Mouse (Mus musculus) intestine, postnatal 0 days (tissue): ENCODE measurements around the gene Ulk3. TPM values are rescaled to one million over a fixed set of nuclear protein-coding genes. Genes with fewer than 3 reads are reported as not detected.

Experiments
- ATAC-seq: fragments of 200-750 bp; cut with Nextera tagmentation; 2 replicates; pipeline ENCODE4 v1.8.0; 2017; ENCODE audit warnings: mild to moderate bottlenecking, moderate TSS enrichment, moderate library complexity
- H3K27ac ChIP-seq: fragments of 300-500 bp; sonication (generic); 2 replicates; pipeline ENCODE4 v1.5.1; 2014; ENCODE audit warnings: mild to moderate bottlenecking, low read depth, low read length, moderate library complexity
- H3K27me3 ChIP-seq: fragments of 300-500 bp; sonication (generic); replicated peaks from 2 replicates; pipeline ENCODE4 v1.6.1; 2014; ENCODE audit warnings: low read length, mixed read lengths; ENCODE audit not compliant: control insufficient read depth, insufficient read depth
- H3K36me3 ChIP-seq: fragments of 300-500 bp; sonication (generic); 2 replicates; pipeline ENCODE4 v1.6.1; 2014; ENCODE audit warnings: mild to moderate bottlenecking, moderate library complexity; ENCODE audit not compliant: control insufficient read depth, insufficient read depth
- H3K4me1 ChIP-seq: fragments of 300-500 bp; sonication (generic); replicated peaks from 2 replicates; pipeline ENCODE4 v1.6.1; 2014; ENCODE audit warnings: antibody characterized with exemption, low read length, mixed read lengths; ENCODE audit not compliant: control insufficient read depth, insufficient read depth
- H3K4me2 ChIP-seq: fragments of 300-500 bp; sonication (generic); replicated peaks from 2 replicates; pipeline ENCODE4 v1.6.1; 2014; ENCODE audit warnings: low read depth, mild to moderate bottlenecking, moderate library complexity
- H3K4me3 ChIP-seq: fragments of 300-500 bp; sonication (generic); 2 replicates; pipeline ENCODE4 v1.5.1; 2014; ENCODE audit warnings: low read depth, low read length
- H3K9ac ChIP-seq: fragments of 300-500 bp; sonication (generic); 2 replicates; pipeline ENCODE4 v1.6.1; 2014; ENCODE audit warnings: mild to moderate bottlenecking, low read depth, low read length
- H3K9me3 ChIP-seq: fragments of 300-500 bp; sonication (generic); 2 replicates; pipeline ENCODE4 v1.6.1; 2016; ENCODE audit warnings: mixed run types; ENCODE audit not compliant: control insufficient read depth
- CTCF ChIP-seq: sonication (generic); IDR thresholded peaks from 2 replicates; pipeline ENCODE4 v1.5.1; 2016; ENCODE audit warnings: low read depth, mild to moderate bottlenecking, control low read depth, antibody characterized with exemption, moderate library complexity
- WGBS: fragments of 180-500 bp; shearing (Covaris S2); extraction: QIAGEN DNeasy Blood & Tissue Kit; methylation state at CpG from one replicate; pipeline ENCODE4 v1.1.7; 2014; 5-methylcytosine and 5-hydroxymethylcytosine counted together
- polyA plus RNA-seq: library from polyadenylated mRNA; unstranded; fragments of >200 nt; fragmentation: Nextera tagmentation; extraction: Ambion mirVana; gene quantifications from 2 replicates; pipeline ENCODE4 v1.2.1, GENCODE M21; 2015

The Ulk3 gene
- polyA plus RNA-seq, 1 experiment from 2014 or later, result 8.3 TPM

DNA sequence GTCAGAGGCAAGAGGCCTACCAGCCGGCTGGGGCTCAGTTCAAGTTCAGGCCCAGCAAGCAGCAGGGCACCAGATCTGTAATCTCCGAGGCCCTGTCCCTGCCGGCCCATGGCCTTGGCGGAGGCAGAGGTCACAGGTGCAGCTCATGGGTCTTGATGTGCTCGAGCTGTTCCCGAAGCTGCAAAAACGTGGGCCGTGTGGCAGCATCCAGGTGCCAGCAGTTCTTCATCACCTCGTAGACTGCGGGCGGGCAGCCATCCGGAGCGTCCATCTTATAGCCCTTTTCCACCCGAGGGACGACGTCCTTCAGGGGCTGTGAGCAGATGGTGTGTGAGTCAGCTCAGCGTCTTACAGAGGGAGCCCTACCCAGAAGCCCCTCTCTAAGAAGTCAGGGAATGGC is 37.9 kb downstream of the Ulk3 start:
- no peak overlapping the region for H3K4me3 ChIP-seq
- H3K27me3 ChIP-seq, result no peaks in the 10 kb centered on the region
- no peak for ATAC-seq
- WGBS, result 93% methylated on average over 17 of the region's 17 CpGs
- peaks cover 75% of the 10 kb centered on the region for H3K36me3 ChIP-seq
- no peak overlapping the region for H3K27ac ChIP-seq
- no peaks in the 10 kb centered on the region for H3K4me1 ChIP-seq
- H3K4me2 ChIP-seq, result no peak overlapping the region
- no peaks in the 10 kb centered on the region for H3K9me3 ChIP-seq
- TF ChIP-seq CTCF, result no peak
- H3K9ac ChIP-seq, result no peak overlapping the region

DNA sequence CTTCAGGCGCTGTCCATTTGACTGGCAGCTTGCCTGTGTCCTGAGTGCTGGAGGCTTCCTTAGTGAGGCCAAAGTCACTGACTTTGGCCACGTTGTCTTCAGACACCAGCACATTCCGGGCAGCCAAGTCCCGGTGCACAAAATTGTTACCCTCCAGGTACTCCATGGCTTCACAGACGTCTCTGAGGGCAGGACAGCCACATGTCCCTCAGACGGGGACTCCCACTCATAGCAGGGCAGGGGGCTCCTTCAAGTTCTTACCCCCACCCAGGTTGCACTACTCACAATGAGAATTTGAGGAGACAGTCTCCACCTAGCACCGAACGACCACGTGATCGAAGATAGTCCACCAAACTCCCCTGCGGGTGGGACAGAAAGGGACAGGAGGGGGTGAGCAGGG is 38.6 kb downstream of the Ulk3 start:
- no peak overlapping the region for H3K4me3 ChIP-seq
- no peak overlapping the region for H3K9ac ChIP-seq
- H3K27ac ChIP-seq, result no peak overlapping the region
- peaks cover 76% of the 10 kb centered on the region for H3K36me3 ChIP-seq
- no peaks in the 10 kb centered on the region for H3K9me3 ChIP-seq
- H3K27me3 ChIP-seq, result no peaks in the 10 kb centered on the region
- no peak for ATAC-seq
- TF ChIP-seq CTCF, result no peak
- H3K4me1 ChIP-seq, result no peaks in the 10 kb centered on the region
- 93% methylated on average over 11 of the region's 11 CpGs for WGBS
- no peak overlapping the region for H3K4me2 ChIP-seq

DNA sequence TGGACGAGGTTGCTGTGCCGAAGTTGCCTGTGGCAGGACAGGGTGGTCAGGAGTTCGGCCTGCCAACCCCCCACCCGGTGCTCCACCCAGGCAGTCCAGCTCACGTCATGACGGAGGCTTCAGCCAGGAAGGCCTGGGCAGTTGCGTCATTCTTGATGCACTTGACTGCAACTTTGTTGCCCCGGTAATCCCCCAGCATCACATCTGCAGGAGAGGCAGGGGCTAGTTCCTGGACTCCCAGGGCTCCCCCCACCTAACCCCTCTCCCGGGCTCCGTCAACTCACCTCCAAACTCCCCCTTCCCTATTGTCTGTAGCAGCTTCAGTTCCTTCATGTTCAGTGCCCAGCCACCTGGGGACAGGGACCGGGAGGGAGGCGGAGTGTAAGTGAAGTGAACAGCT is 39.5 kb downstream of the Ulk3 start:
- Histone ChIP-seq H3K4me3 (no peak overlapping the region), H3K4me1 (no peaks in the 10 kb centered on the region), H3K27me3 (no peaks in the 10 kb centered on the region), H3K27ac (no peak overlapping the region; the same call in 1 of the 2 replicates), H3K36me3 (peaks cover 76% of the 10 kb centered on the region), H3K9ac (no peak overlapping the region), H3K4me2 (no peak overlapping the region), H3K9me3 (no peaks in the 10 kb centered on the region)
- TF ChIP-seq CTCF, result no peak
- peak; percentile 5; the same call in 1 of the 2 replicates for ATAC-seq
- WGBS, result 92% methylated on average over 12 of the region's 12 CpGs

DNA sequence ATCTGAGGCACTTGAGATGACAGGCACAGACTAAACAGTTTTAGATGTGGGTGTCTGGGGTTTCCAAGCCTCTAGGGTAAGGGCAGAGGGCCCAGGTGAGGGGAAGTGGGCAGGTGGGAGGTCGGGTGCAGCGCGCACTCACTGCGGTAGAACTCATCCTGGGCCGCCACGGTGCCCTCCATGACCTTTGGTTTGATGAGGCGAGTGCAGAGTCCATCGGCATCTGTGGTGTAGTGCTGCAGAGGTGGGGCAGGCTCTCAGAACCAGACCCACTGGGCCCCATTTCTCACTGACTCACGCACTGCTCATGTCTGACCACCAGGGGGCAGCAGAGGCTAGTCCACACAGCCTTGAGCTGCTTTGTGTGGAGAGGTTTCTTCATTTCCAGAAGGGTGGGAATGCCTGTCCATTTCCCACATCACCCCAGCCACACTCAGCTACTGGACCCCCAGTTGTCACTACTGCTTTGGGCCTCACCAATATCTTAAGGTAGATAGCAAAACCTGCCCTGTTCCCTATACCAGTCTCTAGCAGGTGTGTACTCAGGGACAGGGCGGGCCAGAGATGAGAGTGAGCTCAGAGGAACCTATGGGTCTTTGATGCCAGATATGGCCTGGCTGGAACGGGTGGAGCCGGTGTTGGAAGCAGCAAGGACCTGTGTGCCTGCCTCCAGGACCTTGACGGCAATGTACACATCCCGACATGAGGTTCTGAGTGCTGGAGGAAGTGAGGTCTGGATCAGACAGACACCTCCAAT is 40.0 kb downstream of the Ulk3 start:
- H3K27ac ChIP-seq, result no peak overlapping the region
- 45% methylated on average over 14 of the region's 14 CpGs for WGBS
- TF ChIP-seq CTCF, result peak; percentile 99

DNA sequence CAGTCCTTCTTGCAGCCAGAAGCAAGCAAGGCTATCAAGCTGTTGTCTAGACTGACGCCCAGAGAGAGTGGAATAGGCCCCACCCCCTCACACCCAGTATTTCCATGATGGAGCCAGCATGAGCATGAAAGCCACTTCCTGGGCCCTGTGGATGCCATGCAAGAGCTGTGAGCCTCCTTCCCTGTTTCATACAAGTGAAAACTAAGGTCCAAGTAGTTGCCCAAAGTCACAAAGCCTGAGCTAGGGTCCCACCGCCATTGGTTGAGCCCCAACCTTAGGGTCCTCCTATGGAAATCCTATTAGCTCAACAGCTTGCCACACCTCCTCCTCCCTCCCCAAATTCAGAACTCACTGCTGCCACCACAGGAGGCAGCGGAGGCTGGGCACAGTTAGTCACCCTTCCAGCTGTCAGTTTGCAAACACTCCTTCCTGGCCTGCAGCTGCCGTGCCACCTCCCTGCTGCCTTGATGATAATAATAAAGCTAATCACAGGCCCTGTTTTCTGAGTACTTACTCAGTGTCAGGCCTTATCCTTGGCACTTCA is 44.3 kb downstream of the Ulk3 start:
- Histone ChIP-seq H3K36me3 (peaks cover 35% of the 10 kb centered on the region), H3K9me3 (no peaks in the 10 kb centered on the region), H3K9ac (no peak overlapping the region), H3K4me3 (no peak overlapping the region), H3K4me1 (peaks cover 15% of the 10 kb centered on the region), H3K4me2 (no peak overlapping the region), H3K27ac (no peak overlapping the region), H3K27me3 (no peaks in the 10 kb centered on the region)
- ATAC-seq, result no peak
- 33% methylated on average over 4 of the region's 4 CpGs for WGBS
- peak; percentile 57 for TF ChIP-seq CTCF

More for the DNA sequence above, 40.0 kb downstream of the Ulk3 start:
- peak; percentile 57 for ATAC-seq
- H3K4me2 ChIP-seq, result no peak overlapping the region
- no peaks in the 10 kb centered on the region for H3K9me3 ChIP-seq
- no peak overlapping the region for H3K4me3 ChIP-seq
- no peak overlapping the region for H3K9ac ChIP-seq
- H3K4me1 ChIP-seq, result no peaks in the 10 kb centered on the region; the same call in 1 of the 2 replicates
- peaks cover 76% of the 10 kb centered on the region for H3K36me3 ChIP-seq
- H3K27me3 ChIP-seq, result no peaks in the 10 kb centered on the region

DNA sequence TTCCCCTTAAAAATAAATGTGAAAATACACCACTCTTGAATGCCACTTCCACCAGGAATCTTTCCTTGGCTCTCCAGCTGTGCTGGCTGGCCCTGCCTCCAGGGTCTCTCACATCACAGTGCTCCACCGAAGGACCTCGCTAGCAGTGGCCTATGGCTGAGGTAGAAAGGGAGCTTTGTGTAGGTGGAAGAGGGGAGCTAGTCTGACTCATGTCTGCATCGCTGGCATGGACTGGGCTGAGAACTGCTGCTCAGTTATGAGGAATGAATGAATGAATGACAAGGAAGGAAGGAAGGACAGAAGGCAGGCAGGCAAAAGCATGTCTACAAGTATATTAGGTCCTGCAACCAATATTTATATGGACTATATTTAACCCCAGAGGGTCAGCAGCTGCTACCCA is 48.0 kb downstream of the Ulk3 start:
- Histone ChIP-seq H3K27me3 (no peaks in the 10 kb centered on the region), H3K4me2 (peak overlapping the region; percentile 13; the same call in 1 of the 2 replicates), H3K4me1 (peaks cover 35% of the 10 kb centered on the region), H3K4me3 (no peak overlapping the region), H3K36me3 (peaks cover 5% of the 10 kb centered on the region; the same call in 1 of the 2 replicates), H3K9me3 (no peaks in the 10 kb centered on the region), H3K9ac (no peak overlapping the region), H3K27ac (peak overlapping the region; percentile 68)
- TF ChIP-seq CTCF, result no peak
- no peak for ATAC-seq
- WGBS, result 43% methylated on average over 3 of the region's 3 CpGs
